In the genomic region with DNA sequence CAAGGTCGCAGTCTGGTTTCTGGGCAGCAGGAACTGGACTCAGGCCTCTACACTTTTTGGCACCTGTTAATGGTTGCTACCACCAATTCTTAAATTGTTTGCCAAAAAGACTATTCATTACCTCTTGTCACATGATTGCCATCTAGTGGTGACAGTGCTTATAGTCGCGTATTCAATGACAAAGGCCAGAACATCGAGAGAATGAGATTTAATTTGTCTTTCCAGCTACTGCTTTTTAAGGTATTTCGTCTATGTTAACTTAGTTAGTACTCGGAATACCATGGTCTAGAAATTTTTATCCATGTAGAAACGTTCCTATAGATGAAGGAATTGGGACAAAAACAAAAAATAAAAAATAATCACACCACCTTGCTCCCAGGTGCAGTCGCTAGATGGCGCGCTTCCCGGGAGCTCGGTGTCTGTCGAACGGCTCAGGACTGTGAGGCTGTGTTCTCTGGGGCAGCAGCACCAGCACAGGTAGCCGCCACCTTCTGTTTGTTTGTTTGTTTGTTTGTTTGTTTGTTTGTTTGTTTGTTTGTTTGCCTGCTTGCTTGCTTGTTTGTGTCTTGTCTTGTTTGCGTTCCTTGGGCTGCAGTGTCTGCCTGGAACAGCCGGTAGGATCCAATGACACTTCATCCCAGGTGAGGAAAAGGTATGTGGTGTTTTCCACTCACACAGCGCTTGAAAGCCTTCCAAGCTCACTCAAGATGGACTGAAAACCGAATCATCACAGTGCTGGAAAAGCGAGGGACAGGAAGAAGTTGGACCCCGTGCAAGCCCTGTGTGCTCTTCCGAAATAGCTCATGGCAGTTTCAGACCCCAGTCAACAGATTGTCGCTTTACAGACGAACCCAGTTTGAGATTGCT, we compare ENCODE assay signal across 8 mouse cellular contexts.
DNase-seq lines count a peak whose midpoint lies in the region; ATAC-seq and TF ChIP-seq lines count a peak whose summit lies in the region.

No protein-coding gene starts in this region.

- H3K4me2 ChIP-seq in heart, embryonic 14.5 days (ENCODE audit: low read length), result peak overlapping the region; percentile 62
- H3K4me2 ChIP-seq in stomach, embryonic 16.5 days (ENCODE audit: low read depth, low read length), result peak overlapping the region; percentile 48

- H3K79me2 ChIP-seq in liver, adult 2 months (ENCODE audit: control insufficient read depth, insufficient read depth, low read length), result no peaks in the 10 kb centered on the region

- H3K9ac ChIP-seq in heart, embryonic 14.5 days (ENCODE audit: low read length), result no peak overlapping the region
- H3K9ac ChIP-seq in liver, adult 2 months (ENCODE audit: low read depth, low read length), result no peak overlapping the region
- H3K9ac ChIP-seq in stomach, embryonic 16.5 days (ENCODE audit: low read length), result no peak overlapping the region

- TF ChIP-seq CTCF in bone marrow macrophage, adult 2 months (IDR thresholded peaks at IDR 0.05; ENCODE audit: low read depth, low read length), result peak; percentile 99
- peak; percentile 74 for TF ChIP-seq CTCF in embryonic fibroblast, embryonic 13.5 days (IDR thresholded peaks at IDR 0.05; ENCODE audit: borderline replicate concordance, insufficient read depth, low read length)
- peak; percentile 84 for TF ChIP-seq CTCF in liver, adult 2 months (IDR thresholded peaks at IDR 0.05; ENCODE audit: low read depth, low read length)

- no peaks in the 10 kb centered on the region for H3K4me1 ChIP-seq in bone marrow macrophage, adult 2 months (ENCODE audit: control insufficient read depth, insufficient read depth, low read length)
- H3K4me1 ChIP-seq in embryonic fibroblast, embryonic 13.5 days (ENCODE audit: control insufficient read depth, insufficient read depth, low read length), result no peaks in the 10 kb centered on the region
- H3K4me1 ChIP-seq in heart, embryonic 14.5 days (ENCODE audit: control insufficient read depth in 2 of 2, insufficient read depth in 2 of 2, low read length in 2 of 2), result peaks cover 4 to 6% of the 10 kb centered on the region in 2 experiments; a peak in 3 of 4 replicates
- peaks cover 2% of the 10 kb centered on the region; the same call in 1 of the 2 replicates for H3K4me1 ChIP-seq in liver, adult 2 months (ENCODE audit: control insufficient read depth, insufficient read depth, low read length)
- peaks cover 10% of the 10 kb centered on the region; the same call in 1 of the 2 replicates for H3K4me1 ChIP-seq in stomach, embryonic 16.5 days (ENCODE audit: control insufficient read depth, insufficient read depth, low read length)

- H3K4me3 ChIP-seq in bone marrow macrophage, adult 2 months (ENCODE audit: insufficient read depth, low read length), result no peak overlapping the region
- H3K4me3 ChIP-seq in embryonic fibroblast, embryonic 13.5 days (ENCODE audit: insufficient read depth, low read length), result no peak overlapping the region
- peak overlapping the region in 1 of 2 experiments; percentile 36; a peak in 2 of 4 replicates for H3K4me3 ChIP-seq in heart, embryonic 14.5 days (ENCODE audit: control insufficient read depth in 1 of 2, insufficient read depth in 1 of 2, low read depth in 1 of 2, low read length in 2 of 2)
- no peak overlapping the region for H3K4me3 ChIP-seq in liver, adult 2 months (ENCODE audit: insufficient read depth, low read depth, low read length)
- H3K4me3 ChIP-seq in stomach, embryonic 16.5 days (replicated peaks; ENCODE audit: low read length), result peak overlapping the region; percentile 26

- H3K9me3 ChIP-seq in heart, embryonic 14.5 days (ENCODE audit: control insufficient read depth, low read length), result no peaks in the 10 kb centered on the region
- H3K9me3 ChIP-seq in stomach, embryonic 16.5 days (replicated peaks; ENCODE audit: control insufficient read depth, low read length), result no peaks in the 10 kb centered on the region

- no peaks in the 10 kb centered on the region for H3K36me3 ChIP-seq in heart, embryonic 14.5 days (ENCODE audit: control insufficient read depth, insufficient read depth, low read length)
- no peaks in the 10 kb centered on the region for H3K36me3 ChIP-seq in liver, adult 2 months (ENCODE audit: control insufficient read depth, insufficient read depth, low read length)
- no peaks in the 10 kb centered on the region for H3K36me3 ChIP-seq in stomach, embryonic 16.5 days (ENCODE audit: control insufficient read depth, insufficient read depth, low read length)

- ATAC-seq in CD4-positive, CD25-positive, alpha-beta regulatory T cell, adult 4 months, result peak; percentile 84
- no peak for ATAC-seq in heart, embryonic 14.5 days (ENCODE audit: insufficient number of reproducible peaks, insufficient read depth, low FRiP score, low read depth)
- ATAC-seq in stomach, embryonic 16.5 days (ENCODE audit: insufficient read depth, low FRiP score), result peak; percentile 82; the same call in 1 of the 2 replicates

- DNase-seq in kidney, postnatal 10 days, result peak; percentile 82
- DNase-seq in liver, adult 2 months (ENCODE audit: extremely low read depth, low read depth, low spot score), result peak; percentile 81
- peak; percentile 61 for DNase-seq in naive thymus-derived CD4-positive, alpha-beta T cell, adult 2 months (ENCODE audit: low read depth)

- H3K27ac ChIP-seq in bone marrow macrophage, adult 2 months (ENCODE audit: insufficient read depth, low read depth, low read length), result no peak overlapping the region
- no peak overlapping the region for H3K27ac ChIP-seq in embryonic fibroblast, embryonic 13.5 days (ENCODE audit: insufficient read depth, low read length)
- no peak overlapping the region for H3K27ac ChIP-seq in heart, embryonic 14.5 days (replicated peaks in 1 of 2; ENCODE audit: control insufficient read depth in 1 of 2, insufficient read depth in 1 of 2, low read depth in 2 of 2, low read length in 2 of 2)
- H3K27ac ChIP-seq in liver, adult 2 months (replicated peaks; ENCODE audit: insufficient read depth, low read depth, low read length), result no peak overlapping the region
- no peak overlapping the region for H3K27ac ChIP-seq in stomach, embryonic 16.5 days (ENCODE audit: low read length)

- H3K27me3 ChIP-seq in heart, embryonic 14.5 days (ENCODE audit: control insufficient read depth, insufficient read depth, low read length), result no peaks in the 10 kb centered on the region
- H3K27me3 ChIP-seq in liver, adult 2 months (ENCODE audit: control insufficient read depth, insufficient read depth, low read length), result peaks cover 3% of the 10 kb centered on the region; the same call in 1 of the 2 replicates
- no peaks in the 10 kb centered on the region for H3K27me3 ChIP-seq in stomach, embryonic 16.5 days (ENCODE audit: control insufficient read depth, insufficient read depth, low read length)

- no peak for TF ChIP-seq POLR2A in bone marrow macrophage, adult 2 months (IDR thresholded peaks at IDR 0.05; ENCODE audit: borderline replicate concordance, low read depth, low read length)
- TF ChIP-seq POLR2A in embryonic fibroblast, embryonic 13.5 days (IDR thresholded peaks at IDR 0.05; ENCODE audit: low read depth, low read length), result no peak
- TF ChIP-seq POLR2A in liver, adult 2 months (IDR thresholded peaks at IDR 0.05; ENCODE audit: extremely low read depth, insufficient read depth, low read length), result no peak

- 19% methylated on average over 24 of the region's 24 CpGs for WGBS in heart, embryonic 14.5 days
- 20% methylated on average over 24 of the region's 24 CpGs for WGBS in liver, adult 2 months
- WGBS in stomach, embryonic 16.5 days, result 18% methylated on average over 24 of the region's 24 CpGs
